In genomic region chr10:22781466-22781865, GRCm38 (mm10) we compare ENCODE assay signal across 10 mouse cellular contexts. TPM values are rescaled to one million over a fixed set of nuclear protein-coding genes. Genes with fewer than 3 reads are reported as not detected.
DNase-seq lines count a peak whose midpoint lies in the region; ATAC-seq and TF ChIP-seq lines count a peak whose summit lies in the region.
"Had no signal": no experiment of that assay in that cellular context is flagged by ENCODE, and none has a peak within 500 bp of the region (broad histone marks: within the 10 kb centered on the region; RNA-seq: fewer than 3 reads in every experiment).

No protein-coding gene starts in this region.

- no peak overlapping the region for H3K4me2 ChIP-seq in midbrain, embryonic 14.5 days (ENCODE audit: low read length)

- no peaks in the 10 kb centered on the region for H3K4me1 ChIP-seq in embryonic facial prominence, embryonic 10.5 days
- no peaks in the 10 kb centered on the region for H3K4me1 ChIP-seq in midbrain, embryonic 14.5 days (ENCODE audit: control insufficient read depth, insufficient read depth, low read length)
- H3K4me1 ChIP-seq: megakaryocyte, embryonic 14.5 days had no signal

- 29% methylated on average over 4 of the region's 4 CpGs for WGBS in embryonic facial prominence, embryonic 10.5 days
- WGBS in midbrain, embryonic 14.5 days, result 36% methylated on average over 4 of the region's 4 CpGs

- peak; percentile 40 for TF ChIP-seq CTCF in left cerebral cortex, adult 2 months (IDR thresholded peaks at IDR 0.05)

- no peak overlapping the region for H3K27ac ChIP-seq in left cerebral cortex, adult 2 months
- H3K27ac ChIP-seq in embryonic facial prominence, embryonic 10.5 days (replicated peaks), result no peak overlapping the region
- H3K27ac ChIP-seq in midbrain, embryonic 14.5 days (replicated peaks; ENCODE audit: low read depth, low read length), result no peak overlapping the region

- H3K9ac ChIP-seq in midbrain, embryonic 14.5 days (replicated peaks; ENCODE audit: low read length), result no peak overlapping the region

- ATAC-seq in midbrain, embryonic 14.5 days (ENCODE audit: low FRiP score, low TSS enrichment), result no peak

- intact Hi-C loops in left cerebral cortex, adult 2 months (cut with DNase I), result no loop called here
- intact Hi-C loops in left cerebral cortex, postnatal 25 days (cut with DNase I), result loop anchor here (10.0 kb wide), 1 partner anchor 983 kb away; no protein-coding TSS in a partner anchor

- H3K9me3 ChIP-seq in embryonic facial prominence, embryonic 10.5 days, result no peaks in the 10 kb centered on the region
- no peaks in the 10 kb centered on the region for H3K9me3 ChIP-seq in midbrain, embryonic 14.5 days (ENCODE audit: control insufficient read depth, low read length)
- H3K9me3 ChIP-seq: megakaryocyte, embryonic 14.5 days had no signal

- H3K4me3 ChIP-seq in left cerebral cortex, adult 2 months, result no peak overlapping the region
- H3K4me3 ChIP-seq in embryonic facial prominence, embryonic 10.5 days, result no peak overlapping the region
- no peak overlapping the region for H3K4me3 ChIP-seq in midbrain, embryonic 14.5 days (replicated peaks; ENCODE audit: low read depth, low read length)
- H3K4me3 ChIP-seq: megakaryocyte, embryonic 14.5 days had no signal

- H3K36me3 ChIP-seq in embryonic facial prominence, embryonic 10.5 days (replicated peaks), result no peaks in the 10 kb centered on the region
- H3K36me3 ChIP-seq in midbrain, embryonic 14.5 days (ENCODE audit: control insufficient read depth, insufficient read depth, low read length), result no peaks in the 10 kb centered on the region

- H3K27me3 ChIP-seq in embryonic facial prominence, embryonic 10.5 days (replicated peaks; ENCODE audit: low read depth, poor library complexity, severe bottlenecking), result no peaks in the 10 kb centered on the region
- H3K27me3 ChIP-seq in midbrain, embryonic 14.5 days (ENCODE audit: control insufficient read depth, insufficient read depth, low read length), result no peaks in the 10 kb centered on the region

- peak; percentile 18 for DNase-seq in adrenal gland, postnatal 14 days
- DNase-seq in adrenal gland, adult 2 months, result no peak
- no peak for DNase-seq in left cerebral cortex, adult 2 months (ENCODE audit: extremely low spot score in 1 of 2, low spot score in 2 of 2)
- no peak for DNase-seq in left cerebral cortex, postnatal 25 days (ENCODE audit: low spot score in 2 of 2)
- peak; percentile 46 for DNase-seq in embryonic facial prominence, embryonic 10.5 days (ENCODE audit: low spot score)
- peak; percentile 22 for DNase-seq in retina, postnatal 1 day
- no peak for DNase-seq in Muller cell, postnatal 12 days (ENCODE audit: inconsistent ontology term)
- no peak for DNase-seq in midbrain, embryonic 14.5 days

RNA-seq across cellular contexts. Expression of gene Tcf21, which starts 38.5 kb away (rescaled TPM):
- 12.3 and 13.9 TPM in 2 replicates for total RNA-seq in adrenal gland, postnatal 14 days (2021)
- 10 to 100 TPM; 10.4 to 19.2 TPM for total RNA-seq in adrenal gland, adult 2 months (2021)
- polyA plus RNA-seq in adrenal gland, adult 2 months (2012; rRNA removed), result 18.0 and 18.3 TPM in 2 replicates
- total RNA-seq in left cerebral cortex, adult 2 months (2021), result not detected
- not detected for total RNA-seq in left cerebral cortex, postnatal 25 days (2021)
- 4.8 and 5.0 TPM in 2 replicates for polyA plus RNA-seq in embryonic facial prominence, embryonic 10.5 days (2016; fragmentation: Nextera tagmentation; extraction: Ambion mirVana)
- polyA plus RNA-seq in midbrain, embryonic 14.5 days (2014; fragmentation: Nextera tagmentation; extraction: Ambion mirVana), result not detected in 2 replicates
- polyA plus RNA-seq: frontal cortex, adult 2 months had no signal

RNA-seq across cellular contexts. Expression of gene Tbpl1, which starts 49.7 kb away (rescaled TPM):
- total RNA-seq in adrenal gland, postnatal 14 days (2021), result 27.2 and 30.6 TPM in 2 replicates
- total RNA-seq in adrenal gland, adult 2 months (2021), result 10 to 100 TPM; 24.9 to 37.9 TPM
- 34.3 and 36.3 TPM in 2 replicates for polyA plus RNA-seq in adrenal gland, adult 2 months (2012; rRNA removed)
- total RNA-seq in left cerebral cortex, adult 2 months (2021), result 10 to 100 TPM; 67.7 to 69.6 TPM
- 10 to 100 TPM; 68.2 to 69.8 TPM for total RNA-seq in left cerebral cortex, postnatal 25 days (2021)
- polyA plus RNA-seq in embryonic facial prominence, embryonic 10.5 days (2016; fragmentation: Nextera tagmentation; extraction: Ambion mirVana), result 89.1 and 91.8 TPM in 2 replicates
- polyA plus RNA-seq in midbrain, embryonic 14.5 days (2014; fragmentation: Nextera tagmentation; extraction: Ambion mirVana), result 97.8 and 115 TPM in 2 replicates

Comparison
In these comparisons a context has a peak if more than half of its experiments do, and no peak if none do; other contexts are left out.
1. DNase-seq: peak in adrenal gland, postnatal 14 days (single experiment), embryonic facial prominence, embryonic 10.5 days (single experiment) and retina, postnatal 1 day (single experiment); none in adrenal gland, adult 2 months (single experiment), left cerebral cortex, adult 2 months (0 of 2), left cerebral cortex, postnatal 25 days (0 of 2), Muller cell, postnatal 12 days (single experiment) and midbrain, embryonic 14.5 days (single experiment).
2. RNA of gene Tcf21, which starts 38.5 kb away (total RNA-seq): 10.4 to 19.2 TPM in adrenal gland, adult 2 months and 12.3 to 13.9 TPM in adrenal gland, postnatal 14 days; not detected in left cerebral cortex, postnatal 25 days and not detected in left cerebral cortex, adult 2 months; every median in the first group is over 10 times any median in the second.